8 mouse cellular contexts compared by ENCODE assay signal in genomic region chr13:13349288-13349687, GRCm38 (mm10). TPM values are rescaled to one million over a fixed set of nuclear protein-coding genes. Genes with fewer than 3 reads are reported as not detected.
A peak's percentile ranks its signal among the peaks of the same experiment; 100 is the strongest.
DNase-seq lines count a peak whose midpoint lies in the region; TF ChIP-seq lines count a peak whose summit lies in the region.
"Had no signal": no experiment of that assay in that cellular context is flagged by ENCODE, and none has a peak within 500 bp of the region (broad histone marks: within the 10 kb centered on the region; RNA-seq: fewer than 3 reads in every experiment).

No protein-coding gene starts in this region.

- H3K27me3 ChIP-seq in testis, adult 2 months (ENCODE audit: control insufficient read depth, insufficient read depth, low read length), result no peaks in the 10 kb centered on the region
- H3K27me3 ChIP-seq: limb, embryonic 13.5 days had no signal

- no peak overlapping the region for H3K27ac ChIP-seq in left cerebral cortex, adult 2 months
- no peak overlapping the region for H3K27ac ChIP-seq in testis, adult 2 months (ENCODE audit: control insufficient read depth, insufficient read depth, low read depth, low read length)
- H3K27ac ChIP-seq: limb, embryonic 13.5 days had no signal

- no peak overlapping the region for H3K4me3 ChIP-seq in left cerebral cortex, adult 2 months
- H3K4me3 ChIP-seq in testis, adult 2 months (ENCODE audit: control insufficient read depth, low read depth, low read length), result no peak overlapping the region
- H3K4me3 ChIP-seq: limb, embryonic 13.5 days had no signal

- TF ChIP-seq CTCF in left cerebral cortex, adult 2 months (IDR thresholded peaks at IDR 0.05), result peak; percentile 51
- TF ChIP-seq CTCF in testis, adult 2 months (IDR thresholded peaks at IDR 0.05; ENCODE audit: control insufficient read depth, insufficient read depth, insufficient replicate concordance, low read depth, low read length), result peak; percentile 48; the same call in 1 of the 2 replicates

- intact Hi-C loops in left cerebral cortex, adult 2 months (cut with DNase I), result no loop called here

- H3K36me3 ChIP-seq in testis, adult 2 months (ENCODE audit: control insufficient read depth, insufficient read depth, low read length), result no peaks in the 10 kb centered on the region
- H3K36me3 ChIP-seq: limb, embryonic 13.5 days had no signal

- TF ChIP-seq POLR2A in testis, adult 2 months (IDR thresholded peaks at IDR 0.05; ENCODE audit: control insufficient read depth, low read depth, low read length), result no peak

- H3K4me1 ChIP-seq in testis, adult 2 months (ENCODE audit: control insufficient read depth, insufficient read depth, low read length), result no peaks in the 10 kb centered on the region

- peak in 1 of 2 experiments; percentile 31 for DNase-seq in left cerebral cortex, adult 2 months (ENCODE audit: extremely low spot score in 1 of 2, low spot score in 2 of 2)
- DNase-seq in left cerebral cortex, adult 8-10 months (ENCODE audit: low spot score in 2 of 2), result no peak
- DNase-seq in adipocyte (ENCODE audit: low spot score), result peak; percentile 15
- peak; percentile 20 to 41 for DNase-seq in cerebellum, postnatal 36 days
- DNase-seq in induced T-regulatory cell, adult 2 months (ENCODE audit: low read depth), result peak; percentile 41
- DNase-seq in lung, postnatal 25 days (ENCODE audit: low spot score), result peak; percentile 83

RNA-seq across cellular contexts. Expression of gene Gpr137b, which starts 44.5 kb away (rescaled TPM):
- total RNA-seq in left cerebral cortex, adult 2 months (2021), result 10 to 100 TPM; 21.8 to 23.0 TPM
- total RNA-seq in left cerebral cortex, adult 8-10 months (2022), result 10 to 100 TPM; 25.1 to 29.5 (median 28.4) TPM
- 3.9 and 9.5 TPM in 2 replicates for polyA plus RNA-seq in testis, adult 2 months (2012; rRNA removed)

Comparison
In these comparisons a context has a peak if more than half of its experiments do, and no peak if none do; other contexts are left out.
1. DNase-seq: peak in adipocyte (single experiment), cerebellum, postnatal 36 days (2 of 2), induced T-regulatory cell, adult 2 months (single experiment) and lung, postnatal 25 days (single experiment); none in left cerebral cortex, adult 8-10 months (0 of 2).